In genomic region chr1:65012726-65013125, GRCm38 (mm10) we compare ENCODE assay signal across 26 mouse cellular contexts. TPM values are rescaled to one million over a fixed set of nuclear protein-coding genes. Genes with fewer than 3 reads are reported as not detected.
"Had no signal": no experiment of that assay in that cellular context is flagged by ENCODE, and none has a peak within 500 bp of the region (broad histone marks: within the 10 kb centered on the region; RNA-seq: fewer than 3 reads in every experiment).

No protein-coding gene starts in this region.

- H3K4me3 ChIP-seq: neural tube, embryonic 12.5 days; neural tube, embryonic 13.5 days; neural tube, embryonic 15.5 days; stomach, embryonic 15.5 days had no signal

- H3K36me3 ChIP-seq: neural tube, embryonic 12.5 days; neural tube, embryonic 13.5 days; neural tube, embryonic 15.5 days; stomach, embryonic 15.5 days had no signal

- H3K9ac ChIP-seq: neural tube, embryonic 12.5 days; neural tube, embryonic 13.5 days; neural tube, embryonic 15.5 days; stomach, embryonic 15.5 days had no signal

- H3K27me3 ChIP-seq: neural tube, embryonic 12.5 days; neural tube, embryonic 13.5 days; neural tube, embryonic 15.5 days; stomach, embryonic 15.5 days had no signal

- H3K4me1 ChIP-seq: neural tube, embryonic 12.5 days; neural tube, embryonic 13.5 days; neural tube, embryonic 15.5 days; stomach, embryonic 15.5 days had no signal

- H3K9me3 ChIP-seq: neural tube, embryonic 12.5 days; neural tube, embryonic 13.5 days; neural tube, embryonic 15.5 days; stomach, embryonic 15.5 days had no signal

- DNase-seq: retina, postnatal 1 day; right cerebral cortex, adult 18-20 months; right cerebral cortex, postnatal 14 days; right cerebral cortex, postnatal 25 days; right cerebral cortex, postnatal 4 days; spleen, adult 18-20 months; thymus, adult 18-20 months; thymus, adult 2 months; thymus, postnatal 14 days; thymus, postnatal 25 days; thymus, postnatal 36 days; thymus, postnatal 4 days had no signal

- H3K27ac ChIP-seq: neural tube, embryonic 12.5 days; neural tube, embryonic 13.5 days; neural tube, embryonic 15.5 days; stomach, embryonic 15.5 days; stomach, postnatal 0 days had no signal

- H3K4me2 ChIP-seq: neural tube, embryonic 12.5 days; neural tube, embryonic 13.5 days; neural tube, embryonic 15.5 days; stomach, embryonic 15.5 days had no signal

RNA-seq across cellular contexts. Expression of gene Akr1cl, which starts 19.8 kb away (rescaled TPM):
- total RNA-seq: neutrophil, adult 5-6 weeks had no signal
- polyA plus RNA-seq: neural tube, embryonic 12.5 days; neural tube, embryonic 14.5 days; neural tube, embryonic 15.5 days; stomach, embryonic 14.5 days; stomach, postnatal 0 days; urinary bladder, adult 2 months had no signal

RNA-seq across cellular contexts. Expression of gene Cryge, which starts 38.2 kb away (rescaled TPM):
- total RNA-seq: neutrophil, adult 5-6 weeks had no signal
- polyA plus RNA-seq: neural tube, embryonic 12.5 days; neural tube, embryonic 13.5 days; neural tube, embryonic 14.5 days; neural tube, embryonic 15.5 days; small intestine, adult 2 months; spleen, adult 2 months; stomach, embryonic 14.5 days; stomach, embryonic 15.5 days; stomach, embryonic 16.5 days; stomach, postnatal 0 days; thymus, adult 2 months; thymus, postnatal 0 days; urinary bladder, adult 2 months had no signal

RNA-seq across cellular contexts. Expression of gene Crygd, which starts 50.5 kb away (rescaled TPM):
- total RNA-seq: neutrophil, adult 5-6 weeks had no signal
- polyA plus RNA-seq: neural tube, embryonic 12.5 days; neural tube, embryonic 13.5 days; neural tube, embryonic 14.5 days; neural tube, embryonic 15.5 days; small intestine, adult 2 months; spleen, adult 2 months; stomach, embryonic 14.5 days; stomach, embryonic 15.5 days; stomach, embryonic 16.5 days; stomach, postnatal 0 days; testis, adult 2 months; thymus, adult 2 months; thymus, postnatal 0 days; urinary bladder, adult 2 months had no signal
